Mouse (Mus musculus): ENCODE data around the gene Usp17lc. TPM values are rescaled to one million over a fixed set of nuclear protein-coding genes. Genes with fewer than 3 reads are reported as not detected.

Gene Usp17lc
- not detected for polyA plus RNA-seq (2017; shearing (Covaris generic))

DNA sequence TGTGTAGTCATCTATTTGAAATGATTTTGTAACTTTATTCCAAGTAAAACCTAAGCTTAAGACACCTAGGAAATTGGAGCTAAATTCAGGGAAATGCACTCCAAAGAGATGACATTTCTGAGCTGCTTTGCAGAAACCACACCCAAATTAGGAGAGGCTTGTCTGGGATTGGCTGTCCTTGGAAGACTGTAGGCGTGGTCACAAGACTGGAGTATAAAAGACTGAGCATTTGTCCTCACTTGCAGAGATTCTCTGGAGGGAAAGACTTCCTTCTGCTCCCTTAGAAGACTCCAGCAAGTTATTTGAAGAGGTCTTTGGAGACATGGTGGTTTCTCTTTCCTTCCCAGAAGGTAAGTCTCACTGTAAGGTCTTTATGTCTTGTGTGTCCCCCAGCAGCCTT is at the start of gene Usp17lc:
Gene Usp17lc (plus strand): TSS at position 301 of the 400 bp plus-strand sequence.

DNA sequence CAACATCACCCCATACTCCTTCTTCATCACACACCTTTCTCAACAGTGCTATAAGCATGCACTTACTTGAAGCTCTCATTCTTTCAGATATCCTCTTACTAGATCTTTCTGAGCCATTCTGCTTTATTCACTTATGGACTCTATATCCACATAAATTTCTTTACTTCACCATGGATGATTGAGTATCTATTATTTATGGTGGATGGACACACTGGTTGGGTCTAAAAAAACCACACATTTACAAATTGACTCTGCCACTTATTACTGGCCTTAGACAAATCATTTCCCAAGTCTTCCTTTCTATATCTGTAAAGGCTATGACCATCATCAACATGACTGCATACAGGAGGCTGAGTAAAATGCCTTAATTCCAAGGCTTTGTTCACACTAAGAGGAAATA is 28.8 kb upstream of the Usp17lc start, which contains the start of gene Olfr603:
Gene Olfr603 (minus strand): TSS at position 101 of the 400 bp plus-strand sequence.

DNA sequence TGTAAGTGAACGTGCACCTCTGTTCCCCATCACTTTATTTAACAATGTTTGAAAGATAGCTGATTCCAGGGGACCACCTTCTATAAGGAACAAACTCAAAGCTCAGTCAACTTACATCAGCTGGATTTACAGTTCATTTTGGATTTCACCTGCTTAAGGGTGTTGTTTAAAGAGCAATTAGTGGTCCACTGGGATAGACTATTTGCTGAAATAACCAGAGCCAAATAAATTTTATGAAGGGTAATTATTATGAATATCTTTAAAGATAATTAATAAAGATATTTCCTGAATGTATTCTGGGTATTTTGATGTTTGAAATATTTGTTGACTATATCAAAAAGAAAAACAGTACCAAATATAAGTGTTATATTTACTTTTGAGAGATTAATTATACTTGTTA is 30.5 kb downstream of the Usp17lc start, which contains the start of gene Olfr605:
Gene Olfr605 (minus strand): TSS at position 101 of the 400 bp plus-strand sequence.

DNA sequence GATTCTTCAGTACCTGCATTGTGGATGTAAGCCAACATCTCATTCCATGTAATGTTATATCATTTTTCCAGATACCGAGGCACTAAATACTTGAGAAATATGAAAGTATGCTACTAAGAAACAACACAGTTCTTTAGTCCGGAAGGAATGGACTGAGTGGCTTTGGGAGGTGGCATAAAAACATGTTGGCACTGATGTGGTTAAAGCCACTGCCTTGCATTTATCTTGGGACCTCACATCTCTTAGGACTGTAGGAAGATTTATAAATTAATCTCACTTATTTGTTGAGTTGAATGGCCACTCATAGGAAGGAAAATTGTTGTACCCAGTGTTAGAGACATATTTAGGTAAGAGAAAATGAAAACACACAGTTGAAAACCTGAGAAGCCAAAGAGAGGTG is 33.9 kb downstream of the Usp17lc start, which contains the start of gene Olfr606:
Gene Olfr606 (plus strand): TSS at position 301 of the 400 bp plus-strand sequence.

Other genes with a start within 250 kb of the Usp17lc start
- not detected for gene Olfr591, start 236.7 kb upstream of the Usp17lc start, polyA plus RNA-seq (2017; shearing (Covaris generic))
- not detected for gene Olfr592, start 230.3 kb upstream of the Usp17lc start, polyA plus RNA-seq (2017; shearing (Covaris generic))
- gene Olfr593, start 203.2 kb upstream of the Usp17lc start, polyA plus RNA-seq (2017; shearing (Covaris generic)): not detected
- gene Olfr594, start 198.1 kb upstream of the Usp17lc start, polyA plus RNA-seq (2017; shearing (Covaris generic)): not detected
- gene Usp17ld, start 162.6 kb upstream of the Usp17lc start, polyA plus RNA-seq (2017; shearing (Covaris generic)): not detected
- not detected for gene Olfr596, start 109.4 kb upstream of the Usp17lc start, polyA plus RNA-seq (2017; shearing (Covaris generic))
- gene Olfr597, start 98.8 kb upstream of the Usp17lc start, polyA plus RNA-seq (2017; shearing (Covaris generic)): not detected
- gene Olfr598, start 91.5 kb upstream of the Usp17lc start, polyA plus RNA-seq (2017; shearing (Covaris generic)): not detected
- not detected for gene Olfr599, start 79.2 kb upstream of the Usp17lc start, polyA plus RNA-seq (2017; shearing (Covaris generic))
- not detected for gene Olfr600, start 65.4 kb upstream of the Usp17lc start, polyA plus RNA-seq (2017; shearing (Covaris generic))
- not detected for gene Olfr601, start 52.4 kb upstream of the Usp17lc start, polyA plus RNA-seq (2017; shearing (Covaris generic))
- gene Olfr603, start 28.9 kb upstream of the Usp17lc start, polyA plus RNA-seq (2017; shearing (Covaris generic)): not detected
- gene Olfr605, start 30.4 kb downstream of the Usp17lc start, polyA plus RNA-seq (2017; shearing (Covaris generic)): not detected
- gene Olfr606, start 34.0 kb downstream of the Usp17lc start, polyA plus RNA-seq (2017; shearing (Covaris generic)): not detected
- 0.11 TPM for gene Olfr607, start 49.1 kb downstream of the Usp17lc start, polyA plus RNA-seq (2017; shearing (Covaris generic))
- gene Olfr608, start 54.8 kb downstream of the Usp17lc start, polyA plus RNA-seq (2017; shearing (Covaris generic)): not detected
- gene Olfr609, start 83.0 kb downstream of the Usp17lc start, polyA plus RNA-seq (2017; shearing (Covaris generic)): not detected
- not detected for gene Olfr610, start 97.0 kb downstream of the Usp17lc start, polyA plus RNA-seq (2017; shearing (Covaris generic))
- not detected for gene Olfr611, start 105.8 kb downstream of the Usp17lc start, polyA plus RNA-seq (2017; shearing (Covaris generic))
- not detected for gene Olfr612, start 127.6 kb downstream of the Usp17lc start, polyA plus RNA-seq (2017; shearing (Covaris generic))
- gene Olfr613, start 133.0 kb downstream of the Usp17lc start, polyA plus RNA-seq (2017; shearing (Covaris generic)): not detected
- gene Olfr615, start 141.0 kb downstream of the Usp17lc start, polyA plus RNA-seq (2017; shearing (Covaris generic)): not detected
- not detected for gene Olfr616, start 154.1 kb downstream of the Usp17lc start, polyA plus RNA-seq (2017; shearing (Covaris generic))
- not detected for gene Olfr617, start 158.0 kb downstream of the Usp17lc start, polyA plus RNA-seq (2017; shearing (Covaris generic))
- gene Olfr618, start 175.0 kb downstream of the Usp17lc start, polyA plus RNA-seq (2017; shearing (Covaris generic)): not detected
- gene Olfr619, start 185.5 kb downstream of the Usp17lc start, polyA plus RNA-seq (2017; shearing (Covaris generic)): not detected
- gene Olfr620, start 197.5 kb downstream of the Usp17lc start, polyA plus RNA-seq (2017; shearing (Covaris generic)): 0.12 TPM
- gene Olfr622, start 227.6 kb downstream of the Usp17lc start, polyA plus RNA-seq (2017; shearing (Covaris generic)): not detected
- gene Olfr623, start 248.6 kb downstream of the Usp17lc start, polyA plus RNA-seq (2017; shearing (Covaris generic)): not detected

All from CD4-positive, CD25-positive, alpha-beta regulatory T cell, adult 9 weeks (primary cell).